Mouse (Mus musculus): ENCODE data around the gene Pwwp2b. TPM values are rescaled to one million over a fixed set of nuclear protein-coding genes. Genes with fewer than 3 reads are reported as not detected.

Pwwp2b gene
- 1.1 TPM for polyA plus RNA-seq (2017; shearing (Covaris generic))

DNA sequence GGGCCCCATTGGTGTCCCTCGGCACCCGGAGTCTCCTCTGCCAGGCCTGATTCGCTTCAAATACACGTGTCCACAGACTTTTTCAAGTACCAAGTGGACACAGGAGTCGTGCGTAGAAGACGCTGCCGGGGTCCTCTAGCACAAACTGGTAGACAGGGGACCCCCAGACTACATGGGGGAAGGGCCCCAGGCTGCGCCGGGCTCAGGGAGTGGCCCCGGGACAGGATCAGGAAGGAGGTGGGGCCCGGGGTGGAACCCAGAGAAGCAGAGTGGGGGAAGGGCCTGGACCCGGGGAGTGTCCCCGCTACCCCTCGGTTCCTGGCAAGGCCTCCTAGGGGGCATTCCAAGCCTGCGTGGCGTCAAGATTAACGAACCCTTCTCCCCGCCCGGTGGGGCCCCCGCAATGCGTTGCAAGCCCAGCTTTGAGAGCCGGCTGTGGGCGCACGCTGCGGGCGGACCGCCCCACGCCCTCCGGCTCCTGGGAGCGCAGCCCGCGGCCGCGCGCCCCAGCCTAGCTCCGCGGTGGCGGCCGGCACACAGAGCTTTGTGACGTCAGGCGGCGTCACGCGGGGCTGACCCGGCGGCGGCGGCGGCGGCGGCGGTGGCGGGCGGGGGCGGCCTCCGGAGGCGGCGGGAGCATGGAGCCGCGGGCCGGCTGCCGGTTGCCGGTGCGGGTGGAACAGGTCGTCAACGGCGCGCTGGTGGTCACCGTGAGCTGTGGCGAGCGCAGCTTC lies at the start of gene Pwwp2b:
Gene Pwwp2b, plus strand, starts transcription at position 602 of the 734 bp plus-strand sequence.

GRCm38 (mm10) chr7:139212754-139213745 lies 35.2 kb upstream of the Pwwp2b start, which contains the start of the genes Lrrc27 and Stk32c:
Gene Lrrc27, plus strand, starts transcription at chr7:139212988.
Gene Stk32c, minus strand, starts transcription at chr7:139213307.

Other genes with a start within 250 kb of the Pwwp2b start
- gene Dpysl4, start 162.5 kb upstream of the Pwwp2b start, polyA plus RNA-seq (2017; shearing (Covaris generic)) = not detected
- 2.8 TPM for gene Lrrc27, start 35.5 kb upstream of the Pwwp2b start, polyA plus RNA-seq (2017; shearing (Covaris generic))
- 0.24 TPM for gene Stk32c, start 35.2 kb upstream of the Pwwp2b start, polyA plus RNA-seq (2017; shearing (Covaris generic))
- gene Inpp5a, start 140.6 kb downstream of the Pwwp2b start, polyA plus RNA-seq (2017; shearing (Covaris generic)) = 9.7 TPM